Mouse (Mus musculus): ENCODE measurements around the gene Zfhx3. TPM values are rescaled to one million over a fixed set of nuclear protein-coding genes. Genes with fewer than 3 reads are reported as not detected.
A peak's percentile ranks its signal among the peaks of the same experiment; 100 is the strongest.

Zfhx3 gene
- polyA plus RNA-seq, 1 experiment from 2014 or later: 22.8 TPM

GRCm38 (mm10) chr8:108759511-108760330 is 817.3 kb downstream of the Zfhx3 start:
- WGBS: 38% methylated on average over 15 of the region's 15 CpGs
- no peak overlapping the region for H3K4me2 ChIP-seq
- H3K27ac ChIP-seq (replicated peaks): peak overlapping the region; percentile 65
- H3K27me3 ChIP-seq (replicated peaks): no peaks in the 10 kb centered on the region
- no peak for ATAC-seq (ENCODE audit: low FRiP score)
- no peaks in the 10 kb centered on the region for H3K9me3 ChIP-seq (replicated peaks)
- no peak overlapping the region for H3K4me3 ChIP-seq (replicated peaks)
- H3K9ac ChIP-seq (replicated peaks): no peak overlapping the region
- no peaks in the 10 kb centered on the region for H3K36me3 ChIP-seq
- peaks cover 50% of the 10 kb centered on the region for H3K4me1 ChIP-seq

GRCm38 (mm10) chr8:108760745-108761144 is 818.3 kb downstream of the Zfhx3 start:
- Histone ChIP-seq H3K36me3 (no peaks in the 10 kb centered on the region), H3K27ac (replicated peaks) (no peak overlapping the region), H3K9me3 (replicated peaks) (no peaks in the 10 kb centered on the region), H3K4me3 (replicated peaks) (no peak overlapping the region), H3K4me2 (no peak overlapping the region), H3K4me1 (peaks cover 42% of the 10 kb centered on the region), H3K9ac (replicated peaks) (no peak overlapping the region), H3K27me3 (replicated peaks) (no peaks in the 10 kb centered on the region)
- whole genome bisulfite sequencing: 71% methylated on average over 10 of the region's 10 CpGs
- no peak for ATAC-seq (ENCODE audit: low FRiP score)

DNA sequence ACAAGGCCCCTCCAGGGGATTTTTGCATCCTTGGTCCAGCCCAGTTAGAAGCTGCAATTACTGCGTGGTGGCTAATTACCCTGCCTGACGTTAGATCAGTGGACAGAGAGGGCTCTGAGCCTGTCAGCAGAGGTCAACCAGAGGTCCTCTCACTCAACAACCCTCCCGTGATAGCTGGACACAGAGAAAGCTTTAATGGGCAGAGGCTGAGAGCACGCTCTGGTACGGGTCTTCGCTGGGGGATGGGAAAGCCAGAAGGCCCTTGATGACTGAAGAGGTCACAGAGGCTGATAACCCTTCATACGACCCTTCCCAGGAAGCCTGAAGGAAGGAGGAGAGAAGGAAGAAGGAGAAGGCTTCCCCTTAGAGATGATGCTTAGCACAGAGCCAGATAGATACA is 820.1 kb downstream of the Zfhx3 start:
- H3K9ac ChIP-seq (replicated peaks): no peak overlapping the region
- no peaks in the 10 kb centered on the region for H3K36me3 ChIP-seq
- H3K27me3 ChIP-seq (replicated peaks): no peaks in the 10 kb centered on the region
- no peak overlapping the region for H3K4me3 ChIP-seq (replicated peaks)
- ATAC-seq (ENCODE audit: low FRiP score): no peak
- H3K9me3 ChIP-seq (replicated peaks): no peaks in the 10 kb centered on the region
- H3K4me2 ChIP-seq: no peak overlapping the region
- H3K4me1 ChIP-seq: peaks cover 45% of the 10 kb centered on the region
- WGBS: 15% methylated on average over 7 of the region's 7 CpGs
- no peak overlapping the region for H3K27ac ChIP-seq (replicated peaks)

DNA sequence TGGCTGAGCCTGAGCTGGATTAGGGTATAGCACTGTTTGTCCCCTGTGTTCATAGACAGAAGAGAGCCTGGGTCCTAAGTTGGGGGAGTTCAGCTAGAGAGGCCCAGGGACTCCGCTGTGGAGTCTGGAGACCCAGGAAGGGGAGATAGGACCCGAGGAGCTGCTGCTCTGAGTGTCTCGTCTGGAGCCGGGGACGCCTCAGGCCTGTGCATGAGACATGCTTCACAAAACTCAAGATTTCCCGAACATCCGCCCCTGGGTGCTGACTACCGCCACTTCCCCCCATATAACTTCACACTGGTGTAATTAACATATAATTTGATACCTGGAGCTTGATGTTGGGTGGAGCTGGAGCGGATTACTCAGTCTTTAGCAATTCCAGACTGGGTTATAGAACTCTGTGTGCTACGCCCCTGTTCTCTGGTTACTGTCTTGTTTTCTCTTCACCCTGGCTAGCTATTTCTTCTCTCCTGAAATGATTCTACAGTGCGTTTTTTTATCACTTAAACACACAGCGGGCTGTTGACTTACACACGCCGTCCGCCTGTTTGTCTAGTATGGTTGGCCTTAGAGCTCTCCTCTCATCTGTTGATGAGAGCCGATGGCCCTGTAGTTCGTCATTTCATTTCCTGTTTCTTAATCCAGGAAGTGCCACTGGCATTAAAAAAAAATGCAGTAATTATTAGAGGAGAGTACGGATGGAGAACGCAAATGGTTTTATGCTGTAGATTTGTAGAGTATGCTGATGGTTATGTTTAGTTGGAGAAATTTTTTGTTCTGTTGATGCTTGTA is 822.2 kb downstream of the Zfhx3 start:
- Histone ChIP-seq H3K4me3 (replicated peaks) (no peak overlapping the region), H3K27me3 (replicated peaks) (no peaks in the 10 kb centered on the region), H3K9ac (replicated peaks) (no peak overlapping the region), H3K9me3 (replicated peaks) (no peaks in the 10 kb centered on the region), H3K4me1 (peaks cover 40% of the 10 kb centered on the region), H3K27ac (replicated peaks) (no peak overlapping the region), H3K4me2 (no peak overlapping the region), H3K36me3 (no peaks in the 10 kb centered on the region)
- no peak for ATAC-seq (ENCODE audit: low FRiP score)
- WGBS: 78% methylated on average over 19 of the region's 19 CpGs

- 87% methylated on average over 6 of the region's 6 CpGs for WGBS
- Histone ChIP-seq H3K4me1 (peaks cover 31% of the 10 kb centered on the region), H3K9ac (replicated peaks) (no peak overlapping the region), H3K9me3 (replicated peaks) (no peaks in the 10 kb centered on the region), H3K4me2 (no peak overlapping the region), H3K27me3 (replicated peaks) (no peaks in the 10 kb centered on the region), H3K27ac (replicated peaks) (no peak overlapping the region), H3K36me3 (no peaks in the 10 kb centered on the region), H3K4me3 (replicated peaks) (no peak overlapping the region)
- no peak for ATAC-seq (ENCODE audit: low FRiP score)
Measured at GRCm38 (mm10) chr8:108766102-108766501, 823.7 kb downstream of the Zfhx3 start.

GRCm38 (mm10) chr8:108768051-108768450 is 825.6 kb downstream of the Zfhx3 start:
- Histone ChIP-seq H3K9ac (replicated peaks) (no peak overlapping the region), H3K4me2 (no peak overlapping the region), H3K4me3 (replicated peaks) (no peak overlapping the region), H3K27ac (replicated peaks) (no peak overlapping the region), H3K9me3 (replicated peaks) (no peaks in the 10 kb centered on the region), H3K4me1 (peaks cover 25% of the 10 kb centered on the region), H3K36me3 (no peaks in the 10 kb centered on the region), H3K27me3 (replicated peaks) (no peaks in the 10 kb centered on the region)
- no peak for ATAC-seq (ENCODE audit: low FRiP score)
- 83% methylated on average over 7 of the region's 7 CpGs for WGBS

DNA sequence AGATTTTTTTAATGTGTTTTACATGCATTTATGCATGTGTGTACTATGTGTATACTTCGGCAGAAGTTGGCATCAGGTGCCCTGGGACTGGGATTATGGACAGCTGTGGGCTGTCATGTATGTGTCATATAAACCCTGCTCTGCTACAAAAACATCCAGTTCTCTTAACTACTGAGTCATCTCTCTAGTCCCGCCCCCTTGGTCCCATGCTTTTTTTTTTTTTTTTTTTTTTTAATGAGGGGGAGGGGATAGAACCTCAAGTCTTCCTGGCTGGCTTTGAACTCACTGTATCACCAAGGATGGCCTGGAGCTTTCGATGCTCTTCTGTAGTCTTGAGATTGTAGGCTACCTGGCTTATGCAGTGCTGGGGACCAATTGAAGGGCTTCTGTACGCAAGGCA is 827.9 kb downstream of the Zfhx3 start:
- no peak overlapping the region for H3K9ac ChIP-seq (replicated peaks)
- H3K9me3 ChIP-seq (replicated peaks): no peaks in the 10 kb centered on the region
- no peaks in the 10 kb centered on the region for H3K36me3 ChIP-seq
- no peak overlapping the region for H3K27ac ChIP-seq (replicated peaks)
- no peaks in the 10 kb centered on the region for H3K27me3 ChIP-seq (replicated peaks)
- peaks cover 37% of the 10 kb centered on the region for H3K4me1 ChIP-seq
- WGBS: 89% methylated on average over 4 of the region's 4 CpGs
- no peak overlapping the region for H3K4me2 ChIP-seq
- no peak for ATAC-seq (ENCODE audit: low FRiP score)
- H3K4me3 ChIP-seq (replicated peaks): no peak overlapping the region

- H3K27me3 ChIP-seq (replicated peaks): no peaks in the 10 kb centered on the region
- H3K27ac ChIP-seq (replicated peaks): no peak overlapping the region
- no peaks in the 10 kb centered on the region for H3K9me3 ChIP-seq (replicated peaks)
- no peak for ATAC-seq (ENCODE audit: low FRiP score)
- peaks cover 45% of the 10 kb centered on the region for H3K4me1 ChIP-seq
- H3K9ac ChIP-seq (replicated peaks): no peak overlapping the region
- H3K4me2 ChIP-seq: no peak overlapping the region
- no peak overlapping the region for H3K4me3 ChIP-seq (replicated peaks)
- WGBS: 72% methylated on average over 6 of the region's 6 CpGs
- no peaks in the 10 kb centered on the region for H3K36me3 ChIP-seq
Measured at GRCm38 (mm10) chr8:108773436-108773835, 831.0 kb downstream of the Zfhx3 start.

DNA sequence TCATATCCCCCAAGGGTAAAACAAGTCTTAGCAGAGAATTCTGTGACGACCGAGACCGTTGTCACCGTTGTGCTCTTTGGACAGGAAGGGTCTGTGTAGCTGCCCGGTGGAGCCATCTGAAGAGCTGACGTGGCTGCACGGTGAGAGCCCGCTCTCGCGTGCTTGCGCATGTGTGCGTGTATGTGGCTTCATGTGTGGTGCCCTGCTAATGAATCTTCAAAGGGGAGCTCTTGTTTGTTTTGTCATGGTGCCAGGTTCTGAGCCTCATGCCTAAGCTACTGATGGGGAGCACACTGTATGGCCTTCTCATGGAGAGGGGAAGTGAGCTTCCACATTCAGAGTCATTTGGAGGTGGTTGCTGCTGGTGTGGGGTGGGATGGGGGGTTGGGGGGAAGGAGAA is 835.6 kb downstream of the Zfhx3 start:
- Histone ChIP-seq H3K27me3 (replicated peaks) (no peaks in the 10 kb centered on the region), H3K4me3 (replicated peaks) (no peak overlapping the region), H3K27ac (replicated peaks) (no peak overlapping the region), H3K4me2 (no peak overlapping the region), H3K9ac (replicated peaks) (no peak overlapping the region), H3K36me3 (no peaks in the 10 kb centered on the region), H3K4me1 (peaks cover 48% of the 10 kb centered on the region), H3K9me3 (replicated peaks) (no peaks in the 10 kb centered on the region)
- WGBS: 84% methylated on average over 12 of the region's 12 CpGs
- ATAC-seq (ENCODE audit: low FRiP score): no peak

DNA sequence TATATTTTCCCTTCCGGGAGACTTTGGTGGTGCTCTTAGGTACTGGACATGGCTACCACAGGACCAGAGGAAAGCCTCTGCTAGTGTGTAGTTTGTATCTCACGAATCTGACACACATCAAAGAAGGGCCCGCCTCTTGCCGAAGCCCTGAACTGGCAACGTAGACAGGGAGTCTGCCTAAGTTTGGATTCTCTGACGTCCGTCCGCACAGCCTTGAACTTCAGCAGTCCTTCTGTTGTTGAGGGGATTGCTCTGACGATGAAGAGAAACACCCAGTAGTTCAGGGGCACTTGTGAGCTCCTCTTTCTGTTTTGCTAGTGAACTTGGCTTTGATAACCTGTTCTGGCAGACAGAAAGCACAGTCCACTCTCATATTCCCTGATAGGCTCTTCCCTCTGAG is 836.1 kb downstream of the Zfhx3 start:
- 91% methylated on average over 9 of the region's 9 CpGs for WGBS
- peaks cover 43% of the 10 kb centered on the region for H3K4me1 ChIP-seq

DNA sequence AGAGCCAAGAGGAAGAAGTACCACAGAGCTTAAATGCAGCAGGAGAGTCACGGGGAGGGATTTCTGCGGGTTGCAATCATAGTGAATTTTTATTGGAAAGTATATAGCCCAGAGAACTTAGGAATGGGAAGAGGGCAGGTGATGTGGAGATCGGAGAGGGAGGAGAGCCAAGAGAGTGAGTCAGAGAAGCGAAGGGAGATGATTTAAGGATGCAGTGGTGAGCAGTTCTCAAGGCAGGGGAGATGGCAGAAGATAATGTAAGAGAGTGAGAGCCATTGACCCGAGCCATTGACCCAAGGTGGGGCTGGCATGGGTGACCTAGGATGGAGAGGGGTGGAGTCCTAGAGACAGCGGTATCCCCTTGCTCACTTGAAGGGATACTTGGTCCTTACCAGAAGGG is 838.3 kb downstream of the Zfhx3 start:
- no peak overlapping the region for H3K4me3 ChIP-seq (replicated peaks)
- H3K27me3 ChIP-seq (replicated peaks): peaks cover 1% of the 10 kb centered on the region; the same call in 1 of the 2 replicates
- no peaks in the 10 kb centered on the region for H3K9me3 ChIP-seq (replicated peaks)
- WGBS: 77% methylated on average over 6 of the region's 6 CpGs
- H3K4me2 ChIP-seq: no peak overlapping the region
- no peaks in the 10 kb centered on the region for H3K36me3 ChIP-seq
- peaks cover 24% of the 10 kb centered on the region for H3K4me1 ChIP-seq
- no peak for ATAC-seq (ENCODE audit: low FRiP score)
- H3K9ac ChIP-seq (replicated peaks): no peak overlapping the region
- H3K27ac ChIP-seq (replicated peaks): no peak overlapping the region

More for the DNA sequence above, 836.1 kb downstream of the Zfhx3 start:
- Histone ChIP-seq H3K4me3 (replicated peaks) (no peak overlapping the region), H3K27ac (replicated peaks) (no peak overlapping the region), H3K4me2 (no peak overlapping the region), H3K27me3 (replicated peaks) (no peaks in the 10 kb centered on the region), H3K9ac (replicated peaks) (no peak overlapping the region), H3K9me3 (replicated peaks) (no peaks in the 10 kb centered on the region), H3K36me3 (no peaks in the 10 kb centered on the region)
- ATAC-seq (ENCODE audit: low FRiP score): no peak

DNA sequence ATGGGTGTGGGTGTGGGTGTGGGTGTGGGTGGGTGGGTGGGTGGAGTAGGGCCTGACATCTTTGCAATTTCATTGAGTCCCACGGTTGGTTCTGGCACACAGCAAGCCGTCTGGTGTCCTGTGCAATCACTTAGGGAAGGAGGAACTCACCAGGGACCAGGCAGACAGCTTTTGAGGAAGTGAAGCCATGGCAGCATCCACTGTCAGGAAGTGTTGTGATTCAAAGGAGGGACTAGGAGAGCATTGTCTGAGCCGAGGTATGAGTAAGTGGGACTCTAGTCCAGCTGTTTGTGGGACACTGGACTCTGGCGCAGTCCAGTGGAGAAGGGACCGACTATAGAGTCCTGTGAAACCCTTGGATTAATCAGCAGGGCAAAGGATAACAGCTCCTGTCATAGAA is 838.7 kb downstream of the Zfhx3 start:
- no peak overlapping the region for H3K27ac ChIP-seq (replicated peaks)
- no peak for ATAC-seq (ENCODE audit: low FRiP score)
- 77% methylated on average over 5 of the region's 5 CpGs for WGBS

More for the DNA sequence above, 838.7 kb downstream of the Zfhx3 start:
- Histone ChIP-seq H3K4me3 (replicated peaks) (no peak overlapping the region), H3K9ac (replicated peaks) (no peak overlapping the region), H3K9me3 (replicated peaks) (no peaks in the 10 kb centered on the region), H3K4me2 (no peak overlapping the region), H3K36me3 (no peaks in the 10 kb centered on the region), H3K27me3 (replicated peaks) (peaks cover 4% of the 10 kb centered on the region; the same call in 1 of the 2 replicates), H3K4me1 (peaks cover 21% of the 10 kb centered on the region)
